In genomic region chr12:31892079-31892478, GRCm38 (mm10) we compare ENCODE assay signal across 19 mouse cellular contexts.
"Had no signal": no experiment of that assay in that cellular context is flagged by ENCODE, and none has a peak within 500 bp of the region (broad histone marks: within the 10 kb centered on the region; RNA-seq: fewer than 3 reads in every experiment).

No protein-coding gene starts in this region.

- ATAC-seq: midbrain, embryonic 16.5 days had no signal

- H3K27ac ChIP-seq: midbrain, embryonic 10.5 days; midbrain, embryonic 12.5 days; neural tube, embryonic 13.5 days; neural tube, embryonic 15.5 days had no signal

- H3K36me3 ChIP-seq: midbrain, embryonic 12.5 days; neural tube, embryonic 15.5 days had no signal

- H3K4me2 ChIP-seq: lung, embryonic 14.5 days; midbrain, embryonic 12.5 days; neural tube, embryonic 13.5 days; neural tube, embryonic 15.5 days had no signal

- H3K27me3 ChIP-seq: midbrain, embryonic 12.5 days; neural tube, embryonic 13.5 days; neural tube, embryonic 15.5 days had no signal

- H3K9ac ChIP-seq: lung, embryonic 14.5 days; midbrain, embryonic 12.5 days; neural tube, embryonic 13.5 days; neural tube, embryonic 15.5 days had no signal

- DNase-seq: lung, adult 18-20 months; lung, embryonic 14.5 days; lung, postnatal 10 days; lung, postnatal 4 days; midbrain, embryonic 14.5 days; retina, postnatal 1 day; right cerebral cortex, adult 18-20 months; right cerebral cortex, postnatal 25 days; right cerebral cortex, postnatal 4 days; spleen, adult 18-20 months; thymus, adult 18-20 months; thymus, postnatal 14 days; thymus, postnatal 36 days had no signal

- H3K4me3 ChIP-seq: midbrain, embryonic 10.5 days; midbrain, embryonic 12.5 days; myocyte; neural tube, embryonic 13.5 days; neural tube, embryonic 15.5 days had no signal

- H3K9me3 ChIP-seq: midbrain, embryonic 10.5 days; midbrain, embryonic 12.5 days; neural tube, embryonic 13.5 days; neural tube, embryonic 15.5 days had no signal
